In genomic region chr14:24253611-24254202, GRCm38 (mm10) we compare ENCODE assay signal across 8 mouse cellular contexts. TPM values are rescaled to one million over a fixed set of nuclear protein-coding genes. Genes with fewer than 3 reads are reported as not detected.
DNase-seq lines count a peak whose midpoint lies in the region; ATAC-seq and TF ChIP-seq lines count a peak whose summit lies in the region.

No protein-coding gene starts in this region.

- WGBS in liver, embryonic 11.5 days = 8% methylated on average over 8 of the region's 8 CpGs
- 9% methylated on average over 8 of the region's 8 CpGs for WGBS in liver, postnatal 0 days (ENCODE audit: insufficient replicate concordance)
- WGBS in heart, embryonic 15.5 days = 4% methylated on average over 8 of the region's 8 CpGs
- 8% methylated on average over 8 of the region's 8 CpGs for WGBS in neural tube, embryonic 14.5 days

- no peak for TF ChIP-seq EP300 in liver, postnatal 0 days (IDR thresholded peaks at IDR 0.05; ENCODE audit: low read depth)

- no peaks in the 10 kb centered on the region; the same call in 1 of the 2 replicates for H3K27me3 ChIP-seq in liver, embryonic 11.5 days (replicated peaks; ENCODE audit: control insufficient read depth, insufficient read depth, low read length)
- H3K27me3 ChIP-seq in liver, postnatal 0 days (ENCODE audit: insufficient read depth, low read length) = no peaks in the 10 kb centered on the region
- no peaks in the 10 kb centered on the region for H3K27me3 ChIP-seq in heart, embryonic 15.5 days
- H3K27me3 ChIP-seq in neural tube, embryonic 14.5 days (ENCODE audit: control insufficient read depth, insufficient read depth, low read length) = no peaks in the 10 kb centered on the region

- H3K27ac ChIP-seq in liver, embryonic 11.5 days (ENCODE audit: low read depth, low read length) = no peak overlapping the region; the same call in 1 of the 2 replicates
- H3K27ac ChIP-seq in liver, postnatal 0 days (ENCODE audit: low read depth) = no peak overlapping the region
- peak overlapping the region; percentile 88 for H3K27ac ChIP-seq in heart, embryonic 15.5 days
- peak overlapping the region; percentile 41; the same call in 1 of the 2 replicates for H3K27ac ChIP-seq in neural tube, embryonic 14.5 days (ENCODE audit: low read depth, low read length)

- H3K9ac ChIP-seq in liver, embryonic 11.5 days (ENCODE audit: low read depth, low read length) = no peak overlapping the region
- no peak overlapping the region for H3K9ac ChIP-seq in liver, postnatal 0 days (replicated peaks)
- no peak overlapping the region for H3K9ac ChIP-seq in heart, embryonic 15.5 days
- no peak overlapping the region for H3K9ac ChIP-seq in neural tube, embryonic 14.5 days (replicated peaks; ENCODE audit: low read depth, low read length)

- no peaks in the 10 kb centered on the region for H3K36me3 ChIP-seq in liver, embryonic 11.5 days (ENCODE audit: control insufficient read depth, insufficient read depth, low read length)
- no peaks in the 10 kb centered on the region for H3K36me3 ChIP-seq in liver, postnatal 0 days (replicated peaks; ENCODE audit: insufficient read depth, low read length)
- H3K36me3 ChIP-seq in heart, embryonic 15.5 days = no peaks in the 10 kb centered on the region
- H3K36me3 ChIP-seq in neural tube, embryonic 14.5 days (ENCODE audit: control insufficient read depth, insufficient read depth, low read length) = no peaks in the 10 kb centered on the region

- peak; percentile 43 for DNase-seq in liver, embryonic 11.5 days (ENCODE audit: low spot score)
- DNase-seq in liver, postnatal 0 days = no peak
- DNase-seq in kidney, postnatal 25 days = peak; percentile 51 to 66
- no peak for DNase-seq in spleen, postnatal 10 days (ENCODE audit: low spot score in 2 of 2)
- no peak for DNase-seq in Muller cell, postnatal 12 days (ENCODE audit: inconsistent ontology term)

- TF ChIP-seq CTCF in liver, postnatal 0 days (IDR thresholded peaks at IDR 0.05; ENCODE audit: low read depth) = no peak

- ATAC-seq in liver, embryonic 11.5 days (replicated peaks; ENCODE audit: low FRiP score) = peak; percentile 49; the same call in 1 of the 2 replicates
- no peak for ATAC-seq in liver, postnatal 0 days
- ATAC-seq in heart, embryonic 15.5 days (replicated peaks; ENCODE audit: insufficient number of reproducible peaks, insufficient read depth, low FRiP score, low read depth) = peak; percentile 87
- peak; percentile 66; the same call in 1 of the 2 replicates for ATAC-seq in neural tube, embryonic 14.5 days (ENCODE audit: low read depth)
- ATAC-seq in granulocyte monocyte progenitor cell, adult 5-6 weeks (replicated peaks; ENCODE audit: poor library complexity, severe bottlenecking) = no peak

- no peak overlapping the region for H3K4me3 ChIP-seq in liver, embryonic 11.5 days (ENCODE audit: low read depth, low read length)
- no peak overlapping the region for H3K4me3 ChIP-seq in liver, postnatal 0 days (ENCODE audit: low read depth, low read length)
- H3K4me3 ChIP-seq in heart, embryonic 15.5 days = peak overlapping the region; percentile 12; the same call in 1 of the 2 replicates
- no peak overlapping the region for H3K4me3 ChIP-seq in neural tube, embryonic 14.5 days (ENCODE audit: low read depth, low read length)

- no peaks in the 10 kb centered on the region for H3K9me3 ChIP-seq in liver, embryonic 11.5 days (ENCODE audit: control insufficient read depth, low read length)
- H3K9me3 ChIP-seq in liver, postnatal 0 days (ENCODE audit: low read length) = no peaks in the 10 kb centered on the region
- H3K9me3 ChIP-seq in heart, embryonic 15.5 days (replicated peaks) = no peaks in the 10 kb centered on the region
- no peaks in the 10 kb centered on the region for H3K9me3 ChIP-seq in neural tube, embryonic 14.5 days (ENCODE audit: control insufficient read depth, low read length)

- H3K4me2 ChIP-seq in liver, embryonic 11.5 days = no peak overlapping the region
- H3K4me2 ChIP-seq in liver, postnatal 0 days (ENCODE audit: low read depth, low read length) = no peak overlapping the region
- peak overlapping the region; percentile 46 for H3K4me2 ChIP-seq in heart, embryonic 15.5 days
- H3K4me2 ChIP-seq in neural tube, embryonic 14.5 days (ENCODE audit: low read depth, low read length) = no peak overlapping the region

- H3K4me1 ChIP-seq in liver, embryonic 11.5 days (replicated peaks; ENCODE audit: control insufficient read depth, insufficient read depth, low read length) = peaks cover 7% of the 10 kb centered on the region; the same call in 1 of the 2 replicates
- H3K4me1 ChIP-seq in liver, postnatal 0 days (ENCODE audit: insufficient read depth) = no peaks in the 10 kb centered on the region
- peaks cover 18% of the 10 kb centered on the region for H3K4me1 ChIP-seq in heart, embryonic 15.5 days (replicated peaks)
- no peaks in the 10 kb centered on the region for H3K4me1 ChIP-seq in neural tube, embryonic 14.5 days (ENCODE audit: control insufficient read depth, insufficient read depth, low read length)

RNA-seq across cellular contexts. Expression of gene Dlg5, which starts 8.0 kb away (rescaled TPM):
- polyA plus RNA-seq in liver, embryonic 11.5 days (2014; fragmentation: Nextera tagmentation; extraction: Ambion mirVana) = 7.7 and 9.2 TPM in 2 replicates
- 0.47 and 0.88 TPM in 2 replicates for polyA plus RNA-seq in liver, postnatal 0 days (2015; fragmentation: Nextera tagmentation; extraction: Ambion mirVana)
- polyA plus RNA-seq in heart, embryonic 15.5 days (2015; fragmentation: Nextera tagmentation; extraction: Ambion mirVana) = 5.7 and 8.8 TPM in 2 replicates
- polyA plus RNA-seq in neural tube, embryonic 14.5 days (2014; fragmentation: Nextera tagmentation; extraction: Ambion mirVana) = 35.7 and 37.5 TPM in 2 replicates
- not detected in 2 replicates for total RNA-seq in granulocyte monocyte progenitor cell, adult 5-6 weeks (2014; fragmentation: Nextera tagmentation)
- total RNA-seq in granulocyte monocyte progenitor cell, adult 5-6 weeks (2017) = not detected in 2 replicates

RNA-seq across cellular contexts. Expression of gene E330034G19Rik, which starts 39.3 kb away (rescaled TPM):
- polyA plus RNA-seq in liver, embryonic 11.5 days (2014; fragmentation: Nextera tagmentation; extraction: Ambion mirVana) = not detected in 2 replicates
- not detected in 2 replicates for polyA plus RNA-seq in liver, postnatal 0 days (2015; fragmentation: Nextera tagmentation; extraction: Ambion mirVana)
- not detected in 2 replicates for polyA plus RNA-seq in heart, embryonic 15.5 days (2015; fragmentation: Nextera tagmentation; extraction: Ambion mirVana)
- polyA plus RNA-seq in neural tube, embryonic 14.5 days (2014; fragmentation: Nextera tagmentation; extraction: Ambion mirVana) = 0.19 TPM in 1 of 2 replicates, not detected in the other
- not detected in 2 replicates for total RNA-seq in granulocyte monocyte progenitor cell, adult 5-6 weeks (2014; fragmentation: Nextera tagmentation)
- not detected in 2 replicates for total RNA-seq in granulocyte monocyte progenitor cell, adult 5-6 weeks (2017)

Comparison
In these comparisons a context has a peak if more than half of its experiments do, and no peak if none do; other contexts are left out.
1. ATAC-seq: peak in liver, embryonic 11.5 days (single experiment), heart, embryonic 15.5 days (single experiment) and neural tube, embryonic 14.5 days (single experiment); none in liver, postnatal 0 days (single experiment) and granulocyte monocyte progenitor cell, adult 5-6 weeks (single experiment).
2. DNase-seq: peak in liver, embryonic 11.5 days (single experiment) and kidney, postnatal 25 days (2 of 2); none in liver, postnatal 0 days (single experiment), spleen, postnatal 10 days (0 of 2) and Muller cell, postnatal 12 days (single experiment).
3. H3K27ac ChIP-seq: peak in heart, embryonic 15.5 days (single experiment) and neural tube, embryonic 14.5 days (single experiment); none in liver, embryonic 11.5 days (single experiment) and liver, postnatal 0 days (single experiment).